Mouse (Mus musculus) lung, adult 2 months (tissue): Measurements from ENCODE around the gene 2010111I01Rik.

ENCODE experiments used
- CTCF ChIP-seq: fragments of 200-500 bp; IDR thresholded peaks from 2 replicates; pipeline ENCODE4 v1.5.1; 2011; ENCODE audit warnings: mild to moderate bottlenecking, low read length, control low read depth; ENCODE audit not compliant: insufficient read depth
- POLR2A ChIP-seq: fragments of 200-500 bp; IDR thresholded peaks from 2 replicates; pipeline ENCODE4 v1.6.1; 2011; ENCODE audit warnings: low read depth, mild to moderate bottlenecking, control low read depth, low read length, borderline replicate concordance; ENCODE audit errors: extremely low read depth

DNA sequence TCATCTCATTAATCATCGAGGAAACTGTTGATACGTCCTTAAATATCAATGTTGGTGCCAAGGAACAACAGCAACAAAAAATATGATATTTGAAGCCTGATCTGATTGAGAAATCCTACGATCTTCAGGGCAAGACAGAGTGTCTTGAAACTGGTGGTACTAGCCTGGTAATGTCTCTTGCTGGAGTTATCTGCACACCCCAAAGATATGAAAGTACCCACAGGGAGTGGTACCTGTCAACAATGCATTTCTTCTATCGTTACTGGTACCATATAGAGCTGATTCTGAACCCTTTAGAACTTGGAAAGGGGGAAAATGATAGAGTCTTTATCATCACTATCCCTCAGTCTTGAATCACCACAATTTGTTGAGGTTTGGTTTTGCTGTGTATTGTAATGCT lies 24.9 kb upstream of the 2010111I01Rik start:
- TF ChIP-seq CTCF, result no peak
- TF ChIP-seq POLR2A, result no peak
